In genomic region chr11:99113111-99113510, GRCm38 (mm10) we compare ENCODE assay signal across 11 mouse cellular contexts. TPM values are rescaled to one million over a fixed set of nuclear protein-coding genes. Genes with fewer than 3 reads are reported as not detected.
DNase-seq lines count a peak whose midpoint lies in the region; ATAC-seq and TF ChIP-seq lines count a peak whose summit lies in the region.
"Had no signal": no experiment of that assay in that cellular context is flagged by ENCODE, and none has a peak within 500 bp of the region (broad histone marks: within the 10 kb centered on the region; RNA-seq: fewer than 3 reads in every experiment).

No protein-coding gene starts in this region.

- no peaks in the 10 kb centered on the region for H3K27me3 ChIP-seq in forebrain, embryonic 12.5 days
- H3K27me3 ChIP-seq in forebrain, postnatal 0 days (ENCODE audit: insufficient read depth, low read length) = no peaks in the 10 kb centered on the region
- no peaks in the 10 kb centered on the region for H3K27me3 ChIP-seq in midbrain, embryonic 10.5 days (ENCODE audit: low read depth, poor library complexity, severe bottlenecking)
- no peaks in the 10 kb centered on the region for H3K27me3 ChIP-seq in midbrain, embryonic 15.5 days (replicated peaks)
- no peaks in the 10 kb centered on the region for H3K27me3 ChIP-seq in limb, embryonic 14.5 days (ENCODE audit: control insufficient read depth, insufficient read depth, low read length)
- H3K27me3 ChIP-seq in stomach, embryonic 16.5 days (ENCODE audit: control insufficient read depth, insufficient read depth, low read length) = no peaks in the 10 kb centered on the region
- H3K27me3 ChIP-seq: liver, embryonic 15.5 days had no signal

- H3K4me1 ChIP-seq in forebrain, embryonic 12.5 days = peaks cover 15% of the 10 kb centered on the region
- no peaks in the 10 kb centered on the region for H3K4me1 ChIP-seq in forebrain, postnatal 0 days (ENCODE audit: insufficient read depth)
- peaks cover 24% of the 10 kb centered on the region for H3K4me1 ChIP-seq in midbrain, embryonic 10.5 days
- peaks cover 9% of the 10 kb centered on the region for H3K4me1 ChIP-seq in midbrain, embryonic 15.5 days
- peaks cover 10% of the 10 kb centered on the region; the same call in 1 of the 2 replicates for H3K4me1 ChIP-seq in limb, embryonic 14.5 days (ENCODE audit: control insufficient read depth, insufficient read depth, low read length)
- peaks cover 16% of the 10 kb centered on the region for H3K4me1 ChIP-seq in stomach, embryonic 16.5 days (ENCODE audit: control insufficient read depth, insufficient read depth, low read length)
- H3K4me1 ChIP-seq: liver, embryonic 15.5 days had no signal

- H3K36me3 ChIP-seq in forebrain, embryonic 12.5 days (replicated peaks) = no peaks in the 10 kb centered on the region
- no peaks in the 10 kb centered on the region for H3K36me3 ChIP-seq in forebrain, postnatal 0 days (ENCODE audit: insufficient read depth)
- no peaks in the 10 kb centered on the region for H3K36me3 ChIP-seq in midbrain, embryonic 10.5 days
- H3K36me3 ChIP-seq in midbrain, embryonic 15.5 days (replicated peaks) = no peaks in the 10 kb centered on the region
- H3K36me3 ChIP-seq in limb, embryonic 14.5 days (ENCODE audit: control insufficient read depth, insufficient read depth, low read length) = no peaks in the 10 kb centered on the region
- no peaks in the 10 kb centered on the region for H3K36me3 ChIP-seq in stomach, embryonic 16.5 days (ENCODE audit: control insufficient read depth, insufficient read depth, low read length)
- H3K36me3 ChIP-seq: liver, embryonic 15.5 days had no signal

- H3K9me3 ChIP-seq in forebrain, embryonic 12.5 days = no peaks in the 10 kb centered on the region
- no peaks in the 10 kb centered on the region for H3K9me3 ChIP-seq in forebrain, postnatal 0 days (ENCODE audit: low read length)
- H3K9me3 ChIP-seq in midbrain, embryonic 10.5 days (replicated peaks) = no peaks in the 10 kb centered on the region
- no peaks in the 10 kb centered on the region for H3K9me3 ChIP-seq in midbrain, embryonic 15.5 days
- H3K9me3 ChIP-seq in limb, embryonic 14.5 days (ENCODE audit: control insufficient read depth, low read length) = no peaks in the 10 kb centered on the region
- no peaks in the 10 kb centered on the region for H3K9me3 ChIP-seq in stomach, embryonic 16.5 days (replicated peaks; ENCODE audit: control insufficient read depth, low read length)
- H3K9me3 ChIP-seq: liver, embryonic 15.5 days had no signal

- no peak for DNase-seq in forebrain, postnatal 0 days
- DNase-seq in midbrain, embryonic 10.5 days (ENCODE audit: low spot score) = peak; percentile 57
- DNase-seq in limb, embryonic 14.5 days (ENCODE audit: low spot score) = no peak
- no peak for DNase-seq in gastrocnemius, postnatal 25 days
- DNase-seq in thymus, postnatal 25 days = no peak
- DNase-seq: gastrocnemius, postnatal 36 days; kidney, postnatal 10 days had no signal

- no peak overlapping the region for H3K9ac ChIP-seq in forebrain, embryonic 12.5 days
- no peak overlapping the region for H3K9ac ChIP-seq in forebrain, postnatal 0 days
- H3K9ac ChIP-seq in midbrain, embryonic 15.5 days = no peak overlapping the region
- no peak overlapping the region for H3K9ac ChIP-seq in limb, embryonic 14.5 days (ENCODE audit: low read depth, low read length, severe bottlenecking)
- no peak overlapping the region for H3K9ac ChIP-seq in stomach, embryonic 16.5 days (ENCODE audit: low read length)
- H3K9ac ChIP-seq: liver, embryonic 15.5 days had no signal

- WGBS in forebrain, embryonic 12.5 days = 4% methylated on average over 3 of the region's 3 CpGs
- 3% methylated on average over 3 of the region's 3 CpGs for WGBS in forebrain, postnatal 0 days
- 4% methylated on average over 3 of the region's 3 CpGs for WGBS in midbrain, embryonic 10.5 days
- 2% methylated on average over 3 of the region's 3 CpGs for WGBS in midbrain, embryonic 15.5 days
- WGBS in limb, embryonic 14.5 days = 14% methylated on average over 3 of the region's 3 CpGs
- 6% methylated on average over 3 of the region's 3 CpGs for WGBS in stomach, embryonic 16.5 days

- TF ChIP-seq POLR2A in limb, embryonic 14.5 days (IDR thresholded peaks at IDR 0.05; ENCODE audit: borderline replicate concordance, extremely low read depth, insufficient read depth, insufficient read length) = no peak

- no peak for ATAC-seq in forebrain, embryonic 12.5 days (ENCODE audit: low FRiP score)
- ATAC-seq in forebrain, postnatal 0 days = no peak
- ATAC-seq in midbrain, embryonic 15.5 days (replicated peaks) = no peak
- no peak for ATAC-seq in limb, embryonic 14.5 days (ENCODE audit: low FRiP score, low read depth)
- ATAC-seq in stomach, embryonic 16.5 days (ENCODE audit: insufficient read depth, low FRiP score) = peak; percentile 67; the same call in 1 of the 2 replicates

- no peak overlapping the region for H3K4me2 ChIP-seq in forebrain, embryonic 12.5 days
- no peak overlapping the region for H3K4me2 ChIP-seq in forebrain, postnatal 0 days (ENCODE audit: low read depth)
- no peak overlapping the region for H3K4me2 ChIP-seq in midbrain, embryonic 15.5 days
- H3K4me2 ChIP-seq in limb, embryonic 14.5 days (replicated peaks; ENCODE audit: low read depth, low read length, severe bottlenecking) = no peak overlapping the region
- no peak overlapping the region for H3K4me2 ChIP-seq in stomach, embryonic 16.5 days (ENCODE audit: low read depth, low read length)
- H3K4me2 ChIP-seq: liver, embryonic 15.5 days had no signal

- TF ChIP-seq CTCF in forebrain, postnatal 0 days (IDR thresholded peaks at IDR 0.05; ENCODE audit: low read depth) = no peak

- H3K4me3 ChIP-seq in forebrain, embryonic 12.5 days (replicated peaks) = no peak overlapping the region
- no peak overlapping the region for H3K4me3 ChIP-seq in forebrain, postnatal 0 days (ENCODE audit: low read depth, low read length)
- H3K4me3 ChIP-seq in midbrain, embryonic 10.5 days = peak overlapping the region; percentile 14
- H3K4me3 ChIP-seq in midbrain, embryonic 15.5 days = no peak overlapping the region
- no peak overlapping the region for H3K4me3 ChIP-seq in limb, embryonic 14.5 days (replicated peaks; ENCODE audit: low read length)
- H3K4me3 ChIP-seq in stomach, embryonic 16.5 days (replicated peaks; ENCODE audit: low read length) = no peak overlapping the region
- H3K4me3 ChIP-seq: liver, embryonic 15.5 days had no signal

- peak overlapping the region; percentile 70 for H3K27ac ChIP-seq in forebrain, embryonic 12.5 days
- no peak overlapping the region for H3K27ac ChIP-seq in forebrain, postnatal 0 days (ENCODE audit: low read depth, low read length)
- H3K27ac ChIP-seq in midbrain, embryonic 10.5 days (replicated peaks) = peak overlapping the region; percentile 75
- no peak overlapping the region for H3K27ac ChIP-seq in midbrain, embryonic 15.5 days
- peak overlapping the region; percentile 46; the same call in 1 of the 2 replicates for H3K27ac ChIP-seq in limb, embryonic 14.5 days (replicated peaks; ENCODE audit: low read depth, low read length)
- peak overlapping the region; percentile 43 for H3K27ac ChIP-seq in stomach, embryonic 16.5 days (ENCODE audit: low read length)
- H3K27ac ChIP-seq: liver, embryonic 15.5 days had no signal

RNA-seq across cellular contexts. Expression of gene Tns4, which starts 24.0 kb away (rescaled TPM):
- 0.04 and 0.29 TPM in 2 replicates for polyA plus RNA-seq in forebrain, embryonic 12.5 days (2016; fragmentation: Nextera tagmentation; extraction: Ambion mirVana)
- 0.48 TPM in 1 of 2 replicates, not detected in the other for total RNA-seq in forebrain, postnatal 0 days (2014; rRNA removed)
- polyA plus RNA-seq in forebrain, postnatal 0 days (2015; fragmentation: Nextera tagmentation; extraction: Ambion mirVana) = 0.29 TPM in 1 of 2 replicates, not detected in the other
- polyA plus RNA-seq in midbrain, embryonic 10.5 days (2016; fragmentation: Nextera tagmentation; extraction: Ambion mirVana) = 0.55 and 0.84 TPM in 2 replicates
- 0.09 TPM in 1 of 2 replicates, not detected in the other for polyA plus RNA-seq in midbrain, embryonic 15.5 days (2015; fragmentation: Nextera tagmentation; extraction: Ambion mirVana)
- 1.6 and 1.7 TPM in 2 replicates for polyA plus RNA-seq in limb, embryonic 14.5 days (2012; rRNA removed)
- polyA plus RNA-seq in limb, embryonic 14.5 days (2014; fragmentation: Nextera tagmentation; extraction: Ambion mirVana) = 1.5 and 2.5 TPM in 2 replicates
- 1.8 and 2.4 TPM in 2 replicates for polyA plus RNA-seq in stomach, embryonic 16.5 days (2015; fragmentation: Nextera tagmentation; extraction: Ambion mirVana)
- total RNA-seq in gastrocnemius, postnatal 25 days (2021) = under 1 TPM in 1 of 2 experiments, not detected in 1; 0.05 TPM
- total RNA-seq: gastrocnemius, postnatal 36 days had no signal

RNA-seq across cellular contexts. Expression of gene Ccr7, which starts 41.8 kb away (rescaled TPM):
- 0.19 TPM in 1 of 2 replicates, not detected in the other for polyA plus RNA-seq in forebrain, embryonic 12.5 days (2016; fragmentation: Nextera tagmentation; extraction: Ambion mirVana)
- total RNA-seq in forebrain, postnatal 0 days (2014; rRNA removed) = 0.38 TPM in 1 of 2 replicates, not detected in the other
- 0.06 and 0.17 TPM in 2 replicates for polyA plus RNA-seq in forebrain, postnatal 0 days (2015; fragmentation: Nextera tagmentation; extraction: Ambion mirVana)
- polyA plus RNA-seq in midbrain, embryonic 10.5 days (2016; fragmentation: Nextera tagmentation; extraction: Ambion mirVana) = 0.14 TPM in 1 of 2 replicates, not detected in the other
- 0.09 TPM in 1 of 2 replicates, not detected in the other for polyA plus RNA-seq in midbrain, embryonic 15.5 days (2015; fragmentation: Nextera tagmentation; extraction: Ambion mirVana)
- 0.65 and 0.99 TPM in 2 replicates for polyA plus RNA-seq in limb, embryonic 14.5 days (2012; rRNA removed)
- polyA plus RNA-seq in limb, embryonic 14.5 days (2014; fragmentation: Nextera tagmentation; extraction: Ambion mirVana) = 0.84 and 0.94 TPM in 2 replicates
- polyA plus RNA-seq in stomach, embryonic 16.5 days (2015; fragmentation: Nextera tagmentation; extraction: Ambion mirVana) = 0.19 TPM in 2 replicates
- total RNA-seq in gastrocnemius, postnatal 25 days (2021) = not detected
- total RNA-seq: gastrocnemius, postnatal 36 days had no signal

Comparison
In these comparisons a context has a peak if more than half of its experiments do, and no peak if none do; other contexts are left out.
1. H3K27ac ChIP-seq: peak in forebrain, embryonic 12.5 days (single experiment), midbrain, embryonic 10.5 days (single experiment), limb, embryonic 14.5 days (single experiment) and stomach, embryonic 16.5 days (single experiment); none in forebrain, postnatal 0 days (single experiment) and midbrain, embryonic 15.5 days (single experiment).